Mouse (Mus musculus): ENCODE data around the gene Axdnd1.
"Not testable (repeated sequence)": the region's sequence is repeated elsewhere in the genome, so short reads cannot be mapped to it uniquely, and the experiment has no call there.

The Axdnd1 gene

DNA sequence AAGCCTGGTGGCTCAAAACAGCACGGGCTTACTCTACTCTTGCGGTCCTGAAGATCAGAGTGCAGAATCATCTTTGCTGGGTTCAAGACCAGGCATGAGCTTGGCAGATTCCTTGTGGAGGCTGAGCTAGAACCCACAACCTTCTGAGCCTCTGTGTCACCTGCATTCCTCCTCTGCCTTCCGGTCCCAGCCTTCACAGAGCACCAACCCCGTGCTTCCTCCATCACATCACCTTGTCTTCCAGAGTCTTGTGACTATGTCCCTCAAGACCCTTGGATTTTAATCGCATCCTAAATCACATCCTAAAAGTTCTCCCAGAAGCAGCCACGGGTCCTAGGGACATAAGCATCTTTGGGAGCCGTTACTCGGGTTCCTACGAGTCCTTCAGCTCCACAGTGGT lies 97.8 kb downstream of the Axdnd1 start:
- DNase-seq, result no peak

DNA sequence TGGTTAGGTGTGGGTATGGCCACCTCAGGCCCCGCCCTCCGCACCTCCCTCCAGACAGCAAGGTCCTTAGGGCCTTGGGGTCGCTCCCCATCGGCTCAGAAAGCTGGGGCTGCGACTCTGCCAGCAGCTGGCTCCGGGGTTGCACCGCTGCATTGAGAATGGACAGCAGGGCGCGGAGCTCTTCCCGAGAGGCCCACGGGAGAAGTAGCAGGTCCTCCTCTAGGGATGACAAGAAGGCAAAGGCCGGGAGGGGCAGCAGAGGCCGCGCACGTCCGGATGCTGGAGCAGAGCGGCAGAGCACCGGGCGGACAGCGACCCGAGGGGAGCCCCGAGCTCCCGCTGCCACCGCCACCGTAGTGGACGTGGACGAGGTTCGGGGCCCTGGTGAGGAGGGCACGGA lies 110.3 kb downstream of the Axdnd1 start, which contains the start of gene Nphs2:
Gene Nphs2, plus strand, starts transcription at position 98 of the 400 bp plus-strand sequence.
- no peak for DNase-seq

DNA sequence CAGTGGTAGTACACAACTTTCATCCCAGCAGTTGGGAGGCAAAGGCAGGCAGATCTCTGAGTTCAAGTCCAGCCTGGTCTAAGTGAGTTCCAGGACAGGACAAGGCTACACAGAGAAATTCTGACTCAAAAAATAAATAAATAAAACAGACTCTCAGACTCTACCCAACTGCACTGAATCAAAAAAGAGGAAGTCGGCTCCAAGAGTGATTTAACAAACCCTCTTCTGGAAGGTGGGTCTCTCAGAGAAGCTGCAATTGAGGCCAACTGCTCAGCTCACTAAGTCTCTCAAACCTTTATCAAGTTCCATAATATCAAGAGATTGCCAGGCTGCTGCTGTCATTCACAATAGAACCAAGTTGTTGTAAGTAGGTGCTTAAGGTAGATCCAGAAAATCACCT lies 112.4 kb downstream of the Axdnd1 start:
- no peak for DNase-seq

DNA sequence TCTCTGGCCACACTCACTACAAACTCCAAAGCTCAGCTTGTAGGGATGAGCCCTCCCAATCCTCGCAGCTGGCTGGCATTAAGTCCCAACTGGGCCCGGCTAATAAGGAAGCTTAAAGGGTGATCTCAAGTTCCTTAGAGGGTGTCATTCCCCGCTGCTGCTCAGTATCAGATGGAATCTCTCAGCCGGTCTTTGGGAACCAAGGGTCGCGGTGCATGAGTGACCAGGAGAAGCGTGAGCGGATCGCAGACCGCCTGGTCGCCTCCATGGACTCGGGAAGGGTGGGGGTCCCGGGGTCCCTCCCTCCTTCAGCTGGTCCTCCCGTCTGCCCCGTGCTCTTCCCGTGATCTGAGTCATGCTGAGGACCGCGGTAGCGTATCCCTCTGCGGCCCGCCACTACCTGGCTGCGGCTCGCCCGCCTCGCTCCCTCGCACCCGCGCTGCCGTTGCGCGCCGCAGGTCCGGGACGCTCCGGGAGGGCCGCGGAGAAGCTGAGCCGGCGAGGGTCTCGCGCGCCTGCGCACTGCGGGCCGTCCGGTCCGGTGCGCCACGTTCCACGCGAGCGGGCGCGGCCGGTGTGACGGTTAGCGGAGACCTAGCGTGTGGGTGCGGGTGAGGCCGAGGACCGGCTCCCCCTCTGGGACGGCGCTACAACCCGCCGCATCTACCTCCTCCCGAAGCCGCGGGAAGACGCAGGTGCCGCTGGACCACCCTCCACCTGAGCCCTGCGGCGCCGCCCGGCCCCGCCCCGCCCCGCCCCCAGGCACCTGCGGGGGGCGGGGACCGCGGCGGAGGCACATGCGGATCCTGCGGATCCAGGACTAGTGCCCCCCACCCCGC lies 117.8 kb downstream of the Axdnd1 start, which contains the start of gene Tdrd5:
Gene Tdrd5, minus strand, starts transcription at position 754 of the 839 bp plus-strand sequence.
- peak; percentile 46 for DNase-seq

DNA sequence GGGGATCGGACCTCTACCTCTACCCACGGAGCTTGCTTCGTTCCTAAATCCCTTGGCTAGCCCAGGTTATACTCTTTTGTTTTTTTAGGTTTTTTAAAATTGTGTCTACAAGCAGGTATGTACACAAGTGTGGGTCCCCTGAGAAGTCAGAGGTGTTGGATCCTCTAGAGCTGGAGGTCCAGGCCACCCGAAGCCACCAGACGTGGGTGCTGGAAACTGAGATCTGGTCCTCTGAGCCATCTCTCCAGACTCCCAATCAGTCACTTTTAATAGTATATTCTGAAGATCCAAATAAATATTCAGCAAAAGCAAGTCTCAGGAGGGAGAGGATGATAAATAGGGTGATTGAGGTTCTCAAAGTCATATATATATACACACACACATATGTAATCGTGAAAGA lies 130.9 kb downstream of the Axdnd1 start:
- no peak for DNase-seq

DNA sequence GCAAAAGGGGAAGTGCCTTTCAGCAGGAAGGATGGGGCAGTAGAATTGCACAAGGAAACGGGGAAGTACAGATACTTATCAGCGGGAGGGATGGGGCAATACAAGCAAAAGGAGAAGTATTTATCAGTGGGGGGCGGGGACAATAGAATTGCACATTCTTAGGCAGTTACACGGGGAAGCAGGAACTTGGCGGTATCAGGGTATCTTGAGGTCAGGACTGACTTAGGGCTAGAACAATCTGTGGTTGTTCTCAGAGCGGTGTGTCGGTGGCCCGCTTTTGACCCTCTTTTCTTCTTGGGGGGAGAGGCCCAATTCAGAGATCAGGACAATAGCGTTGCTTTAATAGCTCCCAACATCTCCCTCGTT lies 131.8 kb downstream of the Axdnd1 start:
- DNase-seq, result not testable (repeated sequence)

DNA sequence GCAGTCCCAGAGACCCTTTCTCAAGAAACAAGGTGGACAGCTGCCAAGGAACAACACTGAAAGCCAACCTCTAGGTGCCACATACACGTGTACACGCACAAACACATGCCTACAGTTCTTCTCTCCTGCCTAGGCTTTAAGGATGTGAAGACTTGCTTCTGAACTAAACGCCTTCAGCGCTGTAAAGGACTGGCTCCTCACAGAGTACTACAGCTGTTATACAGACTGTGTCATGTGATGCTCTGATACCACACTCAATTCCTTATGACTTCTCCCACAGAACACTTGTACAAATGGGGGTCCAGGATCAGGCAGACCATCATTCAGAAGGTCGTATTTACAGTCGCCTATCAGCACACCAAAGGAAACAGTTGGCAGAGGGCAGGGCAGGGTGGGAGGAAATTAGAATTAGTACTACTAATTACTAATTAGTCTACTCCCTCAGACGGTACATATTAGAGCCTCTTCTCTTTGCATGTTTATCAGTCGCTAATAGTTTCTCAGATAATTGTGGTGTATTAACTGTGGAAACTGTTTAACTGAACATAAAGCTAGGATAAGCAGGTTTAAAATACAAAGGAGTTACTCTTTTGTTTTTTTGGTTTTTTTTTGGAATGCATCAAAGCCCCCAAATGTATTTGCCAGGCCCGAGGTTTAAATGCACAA lies 132.3 kb downstream of the Axdnd1 start:
- no peak for DNase-seq

DNA sequence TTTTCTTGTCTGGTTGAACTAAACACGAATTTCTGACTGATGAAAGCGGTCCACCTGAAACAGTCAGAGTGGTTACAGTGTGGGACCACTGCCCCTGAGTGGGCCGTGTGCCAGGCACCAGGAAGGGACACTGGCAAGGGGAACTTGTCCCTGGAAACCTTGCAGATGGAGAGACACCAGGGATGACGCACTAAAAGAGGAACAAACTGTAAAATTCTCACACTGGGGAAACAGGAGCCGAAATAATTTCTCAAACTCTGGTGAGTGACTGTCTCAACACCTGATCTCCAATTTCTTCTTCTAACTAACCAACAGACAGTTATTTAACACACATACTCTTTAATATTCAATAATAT lies 135.4 kb downstream of the Axdnd1 start:
- DNase-seq, result no peak

DNA sequence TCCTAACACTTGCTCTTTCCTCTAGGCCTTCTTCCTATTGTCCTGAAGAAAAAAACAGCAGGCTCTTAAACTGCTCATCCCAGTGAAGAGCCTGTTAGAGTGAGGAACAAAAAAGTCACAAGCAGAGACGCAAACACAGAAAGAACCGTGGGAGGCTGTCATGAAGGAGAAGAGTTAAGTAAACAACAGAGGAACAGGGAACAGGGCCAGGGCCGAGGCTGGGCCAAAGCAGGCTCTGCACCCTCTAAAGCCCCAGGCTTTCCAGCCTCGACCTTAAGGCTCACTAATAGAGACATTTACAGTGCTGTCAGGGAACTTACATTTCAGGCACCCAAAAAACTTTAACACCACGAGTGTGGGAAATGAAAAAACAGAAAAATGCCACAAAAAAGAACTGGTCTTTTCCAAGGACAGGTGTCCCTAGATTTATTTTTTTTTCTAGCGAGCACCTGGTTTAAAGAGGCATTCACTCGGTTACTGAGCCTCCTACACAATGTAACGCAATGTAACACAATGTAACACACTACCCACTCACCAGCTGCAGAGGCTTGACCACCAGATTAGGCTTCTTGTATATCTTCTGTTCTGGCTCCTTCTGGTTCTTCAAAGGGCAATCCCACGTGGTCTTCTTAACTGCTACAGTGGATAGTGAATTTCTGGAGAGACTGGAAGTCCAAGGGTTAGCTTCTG lies 136.0 kb downstream of the Axdnd1 start:
- DNase-seq, result no peak

DNA sequence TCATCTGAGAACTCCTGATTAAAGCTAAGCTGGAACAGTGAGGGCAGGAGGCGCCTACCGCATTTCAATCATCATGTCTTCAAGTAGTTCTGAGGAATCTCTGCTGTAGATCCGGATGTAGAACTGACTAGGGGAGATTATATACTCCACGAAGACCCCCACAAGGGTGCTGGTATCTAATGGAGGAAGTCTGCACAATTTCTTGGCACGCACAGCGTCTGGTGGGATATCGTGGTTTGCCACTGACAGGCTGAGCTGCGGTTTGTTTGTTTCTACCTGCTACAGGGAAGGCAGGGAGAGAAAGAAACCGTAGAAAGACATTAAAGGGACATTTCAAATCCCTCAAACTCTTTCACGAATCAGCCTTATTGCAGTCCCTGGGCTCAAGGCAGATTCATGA lies 136.8 kb downstream of the Axdnd1 start:
- no peak for DNase-seq

DNA sequence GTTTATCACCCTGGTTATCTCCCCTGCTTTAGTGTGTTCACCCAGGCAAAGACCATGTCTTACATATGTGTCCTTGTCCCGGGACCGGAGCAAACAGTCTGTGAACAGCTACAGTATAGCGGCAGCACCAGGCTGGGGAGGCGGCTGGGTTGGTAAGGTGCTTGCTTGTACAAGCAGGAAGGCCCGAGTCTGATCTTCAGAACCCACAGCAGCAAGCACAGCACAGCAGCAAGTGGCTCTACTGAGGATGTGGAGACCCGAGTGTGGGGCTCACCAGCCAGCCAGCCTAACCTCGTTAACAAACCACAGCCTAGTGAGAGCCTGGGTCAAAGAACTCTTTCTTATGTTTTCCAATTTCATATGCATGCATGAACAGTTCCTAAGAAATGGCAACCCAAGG lies 140.8 kb downstream of the Axdnd1 start:
- no peak for DNase-seq

DNA sequence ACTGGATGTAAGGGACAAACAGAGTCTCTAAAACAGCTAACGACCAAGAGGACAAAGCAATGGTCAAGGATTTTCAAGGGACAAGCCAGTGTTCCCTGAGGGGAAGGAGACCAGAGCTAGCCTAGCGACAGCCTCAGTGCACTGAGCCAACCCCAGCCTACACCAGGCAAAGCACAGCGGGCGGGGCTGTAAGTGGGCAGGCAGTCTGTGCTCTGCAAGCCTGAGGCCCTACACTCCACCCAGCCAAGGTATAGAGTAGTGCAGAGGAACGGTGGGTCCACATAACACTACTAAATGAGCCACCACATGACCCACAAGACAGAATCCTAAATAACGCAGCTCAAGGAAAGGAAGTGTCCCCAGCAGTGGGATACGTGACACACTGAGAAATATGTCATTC lies 147.3 kb downstream of the Axdnd1 start:
- DNase-seq, result no peak
